8 mouse cellular contexts compared by ENCODE assay signal in the genomic region with DNA sequence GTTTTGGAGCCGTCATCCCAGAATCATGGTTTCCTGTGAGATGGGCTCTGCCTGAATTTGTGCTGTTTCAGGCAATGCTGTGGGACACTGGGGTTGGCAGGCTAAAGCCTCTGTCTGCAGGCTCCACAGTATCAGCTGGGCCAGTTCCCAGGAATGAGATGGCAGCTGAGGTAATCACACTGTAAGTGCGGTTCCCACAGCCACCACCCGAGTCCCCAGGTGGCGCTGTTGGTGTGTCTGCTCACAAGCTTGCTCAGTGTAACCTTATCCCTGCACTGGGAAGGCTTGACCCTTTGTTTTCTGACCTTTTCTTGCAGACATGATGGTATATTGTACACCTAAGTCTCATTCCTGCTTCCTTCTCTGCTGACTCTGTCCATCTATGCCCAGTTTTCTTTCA. TPM values are rescaled to one million over a fixed set of nuclear protein-coding genes. Genes with fewer than 3 reads are reported as not detected.
DNase-seq lines count a peak whose midpoint lies in the region; ATAC-seq and TF ChIP-seq lines count a peak whose summit lies in the region.

No protein-coding gene starts in this region.

- H3K4me1 ChIP-seq in E14TG2a.4 (replicated peaks; ENCODE audit: low read depth, low read length): peaks cover 22% of the 10 kb centered on the region
- H3K4me1 ChIP-seq in midbrain, embryonic 11.5 days (ENCODE audit: control insufficient read depth, insufficient read depth, low read length): no peaks in the 10 kb centered on the region

- H3K4me3 ChIP-seq in E14TG2a.4 (replicated peaks; ENCODE audit: low read length): no peak overlapping the region
- no peak overlapping the region for H3K4me3 ChIP-seq in midbrain, embryonic 11.5 days (ENCODE audit: low read depth, low read length)

- H3K9me3 ChIP-seq in E14TG2a.4 (ENCODE audit: low read length): no peaks in the 10 kb centered on the region
- H3K9me3 ChIP-seq in midbrain, embryonic 11.5 days (ENCODE audit: control insufficient read depth, low read length): no peaks in the 10 kb centered on the region

- no peak overlapping the region for H3K9ac ChIP-seq in midbrain, embryonic 11.5 days (ENCODE audit: low read length)

- H3K27ac ChIP-seq in midbrain, embryonic 11.5 days (ENCODE audit: low read depth, low read length): no peak overlapping the region

- WGBS in midbrain, embryonic 11.5 days: 18% methylated on average over 4 of the region's 4 CpGs

- no peak overlapping the region for H3K4me2 ChIP-seq in midbrain, embryonic 11.5 days

- peak; percentile 84; the same call in 1 of the 2 replicates for ATAC-seq in cerebellum, adult (ENCODE audit: insufficient number of reproducible peaks, low FRiP score, low TSS enrichment)
- ATAC-seq in granulocyte monocyte progenitor cell, adult 5-6 weeks (replicated peaks; ENCODE audit: poor library complexity, severe bottlenecking): peak; percentile 47
- ATAC-seq in midbrain, embryonic 11.5 days (ENCODE audit: low FRiP score): peak; percentile 83

- H3K36me3 ChIP-seq in E14TG2a.4 (ENCODE audit: insufficient read depth, low read length): no peaks in the 10 kb centered on the region
- no peaks in the 10 kb centered on the region for H3K36me3 ChIP-seq in midbrain, embryonic 11.5 days (ENCODE audit: control insufficient read depth, insufficient read depth, low read length)

- no peak for DNase-seq in cerebellum, adult 9-10 months
- peak; percentile 93 for DNase-seq in cerebellum, postnatal 10 days
- peak; percentile 61 to 66 for DNase-seq in kidney, postnatal 25 days
- peak; percentile 96 for DNase-seq in midbrain, embryonic 11.5 days (ENCODE audit: low spot score, missing footprints)
- DNase-seq in thymus, postnatal 4 days: peak; percentile 66

- TF ChIP-seq CTCF in E14TG2a.4 (conservative IDR thresholded peaks at IDR 0.05; ENCODE audit: low read length): peak; percentile 69

- H3K27me3 ChIP-seq in E14TG2a.4 (ENCODE audit: insufficient read depth, low read length): peaks cover 13% of the 10 kb centered on the region
- no peaks in the 10 kb centered on the region for H3K27me3 ChIP-seq in midbrain, embryonic 11.5 days (ENCODE audit: control insufficient read depth, insufficient read depth, low read length)

RNA-seq across cellular contexts. Expression of gene Gprc5b, which starts 24.5 kb away (rescaled TPM):
- total RNA-seq in granulocyte monocyte progenitor cell, adult 5-6 weeks (2014; fragmentation: Nextera tagmentation): 0.15 TPM in 1 of 2 replicates, not detected in the other
- total RNA-seq in granulocyte monocyte progenitor cell, adult 5-6 weeks (2017): not detected in 2 replicates
- polyA plus RNA-seq in midbrain, embryonic 11.5 days (2014; fragmentation: Nextera tagmentation; extraction: Ambion mirVana): 20.0 and 20.1 TPM in 2 replicates
